Mouse (Mus musculus) E14TG2a.4 (cell line): ENCODE data around the gene Syt1.

Source experiments
- H3K27me3 ChIP-seq: 2 replicates; pipeline ENCODE4 v1.6.1; 2014; ENCODE audit warnings: low read length, control low read depth; ENCODE audit not compliant: insufficient read depth
- H3K36me3 ChIP-seq: 2 replicates; pipeline ENCODE4 v1.6.1; 2014; ENCODE audit warnings: low read length, control low read depth; ENCODE audit not compliant: insufficient read depth
- H3K4me1 ChIP-seq: replicated peaks from 2 replicates; pipeline ENCODE4 v1.6.1; 2014; ENCODE audit warnings: low read depth, low read length, control low read depth
- H3K4me3 ChIP-seq: replicated peaks from 2 replicates; pipeline ENCODE4 v1.5.1; 2014; ENCODE audit warnings: mild to moderate bottlenecking, low read length
- H3K9me3 ChIP-seq: 2 replicates; pipeline ENCODE4 v1.6.1; 2014; ENCODE audit warnings: low read length, control low read depth
- CTCF ChIP-seq: conservative IDR thresholded peaks from 2 replicates; pipeline ENCODE4 v1.5.1; 2014; ENCODE audit warnings: low read length
- NANOG ChIP-seq: IDR thresholded peaks from 2 replicates; pipeline ENCODE4 v1.6.1; 2014; ENCODE audit warnings: borderline replicate concordance, low read length, mixed read lengths
- POU5F1 ChIP-seq: IDR thresholded peaks from 2 replicates; pipeline ENCODE4 v1.6.1; 2014; ENCODE audit warnings: low read length, borderline replicate concordance

The Syt1 gene

GRCm38 (mm10) chr10:108638095-108638494 lies 372.7 kb downstream of the Syt1 start:
- no peak overlapping the region for H3K4me3 ChIP-seq
- TF ChIP-seq CTCF (no peak), NANOG (no peak), POU5F1 (no peak)
- H3K9me3 ChIP-seq = no peaks in the 10 kb centered on the region
- H3K27me3 ChIP-seq = no peaks in the 10 kb centered on the region
- H3K36me3 ChIP-seq = no peaks in the 10 kb centered on the region
- no peaks in the 10 kb centered on the region for H3K4me1 ChIP-seq

- no peaks in the 10 kb centered on the region for H3K9me3 ChIP-seq
- H3K36me3 ChIP-seq = no peaks in the 10 kb centered on the region
- H3K4me1 ChIP-seq = no peaks in the 10 kb centered on the region
- H3K4me3 ChIP-seq = no peak overlapping the region
- no peak for TF ChIP-seq CTCF
- no peaks in the 10 kb centered on the region for H3K27me3 ChIP-seq
These were observed 374.7 kb downstream of the Syt1 start for GRCm38 (mm10) chr10:108636086-108636485.

DNA sequence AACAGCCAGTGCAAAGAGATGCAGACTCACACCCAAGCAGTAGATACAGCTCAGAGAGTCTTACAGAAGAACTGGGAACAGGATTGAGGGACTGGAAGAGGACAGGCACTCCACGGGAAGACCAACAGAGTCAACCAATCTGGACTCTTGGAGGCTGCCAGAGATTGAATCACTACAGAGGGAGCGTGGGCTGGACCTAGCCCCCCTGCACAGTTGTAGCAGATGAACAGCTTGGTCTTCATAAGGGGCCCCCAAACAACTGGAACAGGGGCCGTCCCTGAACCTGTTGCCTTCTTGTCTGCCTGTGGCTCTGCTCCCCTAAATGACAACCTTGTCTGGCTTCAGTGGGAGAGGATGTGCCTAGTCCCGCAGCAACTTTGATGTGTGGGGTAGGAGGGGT lies 375.2 kb downstream of the Syt1 start:
- TF ChIP-seq NANOG (no peak), POU5F1 (no peak), CTCF (no peak)
- Histone ChIP-seq H3K9me3 (no peaks in the 10 kb centered on the region), H3K27me3 (no peaks in the 10 kb centered on the region), H3K4me1 (no peaks in the 10 kb centered on the region), H3K36me3 (no peaks in the 10 kb centered on the region), H3K4me3 (no peak overlapping the region)

GRCm38 (mm10) chr10:108630841-108631240 lies 379.9 kb downstream of the Syt1 start:
- Histone ChIP-seq H3K4me1 (no peaks in the 10 kb centered on the region), H3K27me3 (no peaks in the 10 kb centered on the region), H3K4me3 (no peak overlapping the region), H3K9me3 (peaks cover 5% of the 10 kb centered on the region; the same call in 1 of the 2 replicates), H3K36me3 (no peaks in the 10 kb centered on the region)
- TF ChIP-seq NANOG = no peak
- no peak for TF ChIP-seq POU5F1
- TF ChIP-seq CTCF = no peak

- no peaks in the 10 kb centered on the region for H3K27me3 ChIP-seq
- peaks cover 5% of the 10 kb centered on the region; the same call in 1 of the 2 replicates for H3K9me3 ChIP-seq
- no peak overlapping the region for H3K4me3 ChIP-seq
- TF ChIP-seq POU5F1 (no peak), NANOG (no peak), CTCF (no peak)
- H3K36me3 ChIP-seq = no peaks in the 10 kb centered on the region
- no peaks in the 10 kb centered on the region for H3K4me1 ChIP-seq
These were observed 384.4 kb downstream of the Syt1 start for GRCm38 (mm10) chr10:108626404-108626803.

GRCm38 (mm10) chr10:108623002-108623401 lies 387.8 kb downstream of the Syt1 start:
- Histone ChIP-seq H3K27me3 (no peaks in the 10 kb centered on the region), H3K9me3 (no peaks in the 10 kb centered on the region), H3K36me3 (no peaks in the 10 kb centered on the region), H3K4me1 (no peaks in the 10 kb centered on the region), H3K4me3 (no peak overlapping the region)
- no peak for TF ChIP-seq NANOG
- no peak for TF ChIP-seq CTCF
- TF ChIP-seq POU5F1 = no peak

- no peaks in the 10 kb centered on the region for H3K9me3 ChIP-seq
- H3K4me1 ChIP-seq = no peaks in the 10 kb centered on the region
- H3K27me3 ChIP-seq = no peaks in the 10 kb centered on the region
- H3K36me3 ChIP-seq = no peaks in the 10 kb centered on the region
- no peak overlapping the region for H3K4me3 ChIP-seq
- TF ChIP-seq POU5F1 (no peak), NANOG (no peak), CTCF (no peak)
These were observed 390.9 kb downstream of the Syt1 start for GRCm38 (mm10) chr10:108619861-108620260.

GRCm38 (mm10) chr10:108619217-108619616 lies 391.6 kb downstream of the Syt1 start:
- no peaks in the 10 kb centered on the region for H3K36me3 ChIP-seq
- TF ChIP-seq NANOG = no peak
- TF ChIP-seq CTCF = no peak
- TF ChIP-seq POU5F1 = no peak
- H3K4me1 ChIP-seq = no peaks in the 10 kb centered on the region
- no peaks in the 10 kb centered on the region for H3K27me3 ChIP-seq
- H3K9me3 ChIP-seq = no peaks in the 10 kb centered on the region
- no peak overlapping the region for H3K4me3 ChIP-seq

DNA sequence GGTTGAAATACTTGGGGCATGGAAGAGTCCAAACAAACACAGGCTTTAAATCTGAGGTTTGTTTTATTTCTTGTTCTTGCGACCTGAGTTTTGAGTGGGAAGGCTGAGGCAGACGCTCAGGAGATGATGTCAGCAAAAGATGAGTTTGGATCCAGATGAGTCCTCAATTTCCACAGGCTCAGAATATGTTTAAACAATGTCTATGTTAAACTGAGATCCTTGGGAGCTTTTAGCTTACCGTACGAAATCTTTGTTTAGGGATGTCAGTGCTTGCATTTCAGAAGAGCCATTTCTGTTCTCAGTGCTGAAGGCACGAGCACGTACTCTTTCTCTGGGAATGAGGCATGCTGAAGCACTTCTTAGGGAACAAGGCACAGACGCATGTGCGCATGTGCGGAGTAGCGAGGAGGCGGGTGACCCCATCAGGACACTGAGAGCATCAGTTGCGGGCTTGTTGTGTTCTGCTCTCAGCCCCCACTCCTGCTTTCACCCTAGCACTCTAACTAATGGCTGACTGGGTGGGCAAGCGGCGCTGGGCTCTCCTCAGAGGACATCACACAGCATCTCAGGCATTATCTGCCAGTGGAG lies 400.6 kb downstream of the Syt1 start:
- TF ChIP-seq POU5F1 (no peak), NANOG (no peak), CTCF (no peak)

More for the DNA sequence above, 400.6 kb downstream of the Syt1 start:
- H3K4me3 ChIP-seq = no peak overlapping the region
- no peaks in the 10 kb centered on the region for H3K9me3 ChIP-seq
- H3K27me3 ChIP-seq = no peaks in the 10 kb centered on the region
- H3K4me1 ChIP-seq = 0 out of 2 replicates have a peak, but pooled peaks cover 3% of the 10 kb centered on the region
- no peaks in the 10 kb centered on the region for H3K36me3 ChIP-seq
